ENCODE assay signal across 24 mouse cellular contexts in the genomic region with DNA sequence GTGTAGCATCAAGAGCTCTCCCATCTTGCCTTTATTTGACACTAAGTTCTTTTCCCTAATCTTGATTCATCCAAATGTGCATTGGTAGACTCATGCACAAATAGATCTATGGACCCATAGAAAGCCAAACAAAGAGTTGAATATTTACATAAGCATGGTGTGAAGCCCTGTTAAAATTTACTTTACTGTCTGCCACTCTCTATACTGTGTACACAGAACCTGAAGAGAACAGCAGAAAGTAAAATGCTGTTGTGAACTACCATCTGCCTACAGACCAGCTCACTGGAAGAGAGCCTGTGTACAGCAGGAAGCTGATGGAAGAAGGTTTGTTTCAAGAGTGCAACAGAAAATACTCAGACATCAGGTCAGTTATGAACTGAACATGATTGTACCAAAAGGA.
"Had no signal": no experiment of that assay in that cellular context is flagged by ENCODE, and none has a peak within 500 bp of the region (broad histone marks: within the 10 kb centered on the region; RNA-seq: fewer than 3 reads in every experiment).

No protein-coding gene starts in this region.

- H3K36me3 ChIP-seq: heart, embryonic 10.5 days; heart, embryonic 12.5 days; hindbrain, embryonic 10.5 days; hindbrain, embryonic 12.5 days; intestine, embryonic 15.5 days; limb, embryonic 10.5 days had no signal

- ATAC-seq: forebrain, embryonic 16.5 days; hindbrain, embryonic 16.5 days; inflammation-experienced regulatory T-cells, adult 6 months; intestine, embryonic 15.5 days; intestine, postnatal 0 days had no signal

- H3K27ac ChIP-seq: gastrocnemius, adult 2 months; heart, embryonic 10.5 days; hindbrain, embryonic 10.5 days; hindbrain, embryonic 12.5 days; hindbrain, embryonic 14.5 days; intestine, embryonic 15.5 days; layer of hippocampus, adult 2 months; left cerebral cortex, adult 2 months; limb, embryonic 10.5 days had no signal

- H3K4me2 ChIP-seq: heart, embryonic 12.5 days; hindbrain, embryonic 12.5 days; hindbrain, embryonic 14.5 days; intestine, embryonic 15.5 days had no signal

- H3K9me3 ChIP-seq: heart, embryonic 10.5 days; heart, embryonic 12.5 days; hindbrain, embryonic 10.5 days; hindbrain, embryonic 12.5 days; intestine, embryonic 15.5 days; limb, embryonic 10.5 days had no signal

- DNase-seq: gastrocnemius, adult 2 months; gastrocnemius, postnatal 10 days; gastrocnemius, postnatal 25 days; heart, adult 18-20 months; heart, postnatal 10 days; heart, postnatal 4 days; kidney, adult 18-20 months; kidney, adult 8-10 months; kidney, postnatal 10 days; kidney, postnatal 25 days; kidney, postnatal 4 days had no signal

- H3K27me3 ChIP-seq: heart, embryonic 12.5 days; hindbrain, embryonic 12.5 days; intestine, embryonic 15.5 days had no signal

- H3K4me3 ChIP-seq: gastrocnemius, adult 2 months; heart, embryonic 10.5 days; heart, embryonic 12.5 days; hindbrain, embryonic 10.5 days; hindbrain, embryonic 12.5 days; intestine, embryonic 15.5 days; layer of hippocampus, adult 2 months; left cerebral cortex, adult 2 months; limb, embryonic 10.5 days had no signal

- H3K9ac ChIP-seq: heart, embryonic 12.5 days; hindbrain, embryonic 12.5 days; hindbrain, embryonic 14.5 days; intestine, embryonic 15.5 days had no signal

- H3K4me1 ChIP-seq: heart, embryonic 10.5 days; heart, embryonic 12.5 days; hindbrain, embryonic 10.5 days; hindbrain, embryonic 12.5 days; intestine, embryonic 15.5 days; limb, embryonic 10.5 days had no signal
